Mouse (Mus musculus) urinary bladder, adult 2 months (tissue): ENCODE results near the gene Eci1. TPM values are rescaled to one million over a fixed set of nuclear protein-coding genes. Genes with fewer than 3 reads are reported as not detected.

Experiments used
- polyA plus RNA-seq: library from polyadenylated mRNA; depleted of rRNA; stranded (reverse); fragments of >200 nt; gene quantifications from 2 replicates; pipeline ENCODE4 v1.2.3, GENCODE M21; 2012; rRNA removed

Eci1 gene
- polyA plus RNA-seq, 1 experiment: 139 TPM

Other genes with a start within 250 kb of the Eci1 start
- 7.6 and 7.9 TPM in 2 replicates for gene Tbc1d24, start 221.1 kb upstream of the Eci1 start, polyA plus RNA-seq
- gene Ntn3, start 217.1 kb upstream of the Eci1 start, polyA plus RNA-seq: 0.88 and 1.0 TPM in 2 replicates
- 8.1 and 9.2 TPM in 2 replicates for gene Tedc2, start 205.8 kb upstream of the Eci1 start, polyA plus RNA-seq
- gene Ccnf, start 175.2 kb upstream of the Eci1 start, polyA plus RNA-seq: 1.6 and 1.7 TPM in 2 replicates
- gene Abca17, start 75.6 kb upstream of the Eci1 start, polyA plus RNA-seq: 0.10 and 0.12 TPM in 2 replicates
- 44.4 and 47.7 TPM in 2 replicates for gene Abca3, start 74.7 kb upstream of the Eci1 start, polyA plus RNA-seq
- gene Rnps1, start 12.1 kb upstream of the Eci1 start, polyA plus RNA-seq: 119 and 134 TPM in 2 replicates
- 47.5 and 62.9 TPM in 2 replicates for gene Dnase1l2, start 16.5 kb downstream of the Eci1 start, polyA plus RNA-seq
- 55.8 and 61.5 TPM in 2 replicates for gene E4f1, start 43.7 kb downstream of the Eci1 start, polyA plus RNA-seq
- 31.8 and 33.5 TPM in 2 replicates for gene Pgp, start 43.8 kb downstream of the Eci1 start, polyA plus RNA-seq
- gene Bricd5, start 47.2 kb downstream of the Eci1 start, polyA plus RNA-seq: 0.10 and 0.19 TPM in 2 replicates
- 20.9 and 21.7 TPM in 2 replicates for gene Mlst8, start 52.4 kb downstream of the Eci1 start, polyA plus RNA-seq
- 0.76 and 1.1 TPM in 2 replicates for gene Caskin1, start 62.0 kb downstream of the Eci1 start, polyA plus RNA-seq
- 174 and 223 TPM in 2 replicates for gene Traf7, start 101.3 kb downstream of the Eci1 start, polyA plus RNA-seq
- 1.4 and 1.5 TPM in 2 replicates for gene Rab26, start 107.6 kb downstream of the Eci1 start, polyA plus RNA-seq
- 69.8 and 84.0 TPM in 2 replicates for gene Pkd1, start 123.2 kb downstream of the Eci1 start, polyA plus RNA-seq
- 95.3 and 112 TPM in 2 replicates for gene Tsc2, start 206.0 kb downstream of the Eci1 start, polyA plus RNA-seq
- 21.7 and 22.0 TPM in 2 replicates for gene Nthl1, start 206.0 kb downstream of the Eci1 start, polyA plus RNA-seq
- 59.2 and 63.5 TPM in 2 replicates for gene Slc9a3r2, start 223.7 kb downstream of the Eci1 start, polyA plus RNA-seq
- gene Npw, start 231.8 kb downstream of the Eci1 start, polyA plus RNA-seq: 0.62 and 0.80 TPM in 2 replicates
- gene Zfp598, start 243.0 kb downstream of the Eci1 start, polyA plus RNA-seq: 42.9 and 54.2 TPM in 2 replicates